Mouse (Mus musculus): ENCODE measurements around the gene Rasa2.
"Not testable (repeated sequence)": the region's sequence is repeated elsewhere in the genome, so short reads cannot be mapped to it uniquely, and the experiment has no call there.

The Rasa2 gene

GRCm38 (mm10) chr9:96533476-96533875 lies 97.9 kb downstream of the Rasa2 start:
- in situ Hi-C loops (cut with MboI, MseI): no loop called here

- in situ Hi-C loops (cut with MboI, MseI): no loop called here
Observed at GRCm38 (mm10) chr9:96532531-96532930, 98.9 kb downstream of the Rasa2 start.

GRCm38 (mm10) chr9:96530674-96531081 lies 100.7 kb downstream of the Rasa2 start:
- in situ Hi-C loops (cut with MboI, MseI): no loop called here

- in situ Hi-C loops (cut with MboI, MseI): no loop called here
Observed at GRCm38 (mm10) chr9:96529961-96530673, 101.3 kb downstream of the Rasa2 start.

- in situ Hi-C loops (cut with MboI, MseI): no loop called here
Observed at GRCm38 (mm10) chr9:96526011-96526410, 105.4 kb downstream of the Rasa2 start.

GRCm38 (mm10) chr9:96524972-96525506 lies 106.4 kb downstream of the Rasa2 start, which contains the start of gene Gm28729:
Gene Gm28729 (minus strand): TSS chr9:96525264.
- in situ Hi-C loops (cut with MboI, MseI): no loop called here

GRCm38 (mm10) chr9:96523148-96523547 lies 108.3 kb downstream of the Rasa2 start:
- in situ Hi-C loops (cut with MboI, MseI): no loop called here

- in situ Hi-C loops (cut with MboI, MseI): not testable (repeated sequence)
Observed at GRCm38 (mm10) chr9:96521574-96521973, 109.8 kb downstream of the Rasa2 start.

GRCm38 (mm10) chr9:96517429-96517828 lies 114.0 kb downstream of the Rasa2 start:
- in situ Hi-C loops (cut with MboI, MseI): no loop called here

- in situ Hi-C loops (cut with MboI, MseI): no loop called here
Observed at GRCm38 (mm10) chr9:96516806-96517205, 114.6 kb downstream of the Rasa2 start.

- in situ Hi-C loops (cut with MboI, MseI): no loop called here
Observed at GRCm38 (mm10) chr9:96515737-96516136, 115.7 kb downstream of the Rasa2 start.

GRCm38 (mm10) chr9:96514278-96514677 lies 117.1 kb downstream of the Rasa2 start:
- in situ Hi-C loops (cut with MboI, MseI): no loop called here

GRCm38 (mm10) chr9:96506011-96506498 lies 125.4 kb downstream of the Rasa2 start:
- in situ Hi-C loops (cut with MboI, MseI): no loop called here

GRCm38 (mm10) chr9:96505156-96505555 lies 126.3 kb downstream of the Rasa2 start:
- in situ Hi-C loops (cut with MboI, MseI): no loop called here

GRCm38 (mm10) chr9:96504116-96504895 lies 127.1 kb downstream of the Rasa2 start:
- in situ Hi-C loops (cut with MboI, MseI): no loop called here

- in situ Hi-C loops (cut with MboI, MseI): no loop called here
Observed at GRCm38 (mm10) chr9:96502856-96503610, 128.4 kb downstream of the Rasa2 start.

- in situ Hi-C loops (cut with MboI, MseI): no loop called here
Observed at GRCm38 (mm10) chr9:96501217-96501616, 130.2 kb downstream of the Rasa2 start.

GRCm38 (mm10) chr9:96493212-96493611 lies 138.2 kb downstream of the Rasa2 start:
- in situ Hi-C loops (cut with MboI, MseI): no loop called here

GRCm38 (mm10) chr9:96491810-96492209 lies 139.6 kb downstream of the Rasa2 start:
- in situ Hi-C loops (cut with MboI, MseI): no loop called here

Measured in regulatory T cell (primary cell).